Mouse (Mus musculus): ENCODE results near the gene Schip1. TPM values are rescaled to one million over a fixed set of nuclear protein-coding genes. Genes with fewer than 3 reads are reported as not detected.

The Schip1 gene
- total RNA-seq, 2 experiments from 2014 or later = 19.2 to 30.0 TPM

DNA sequence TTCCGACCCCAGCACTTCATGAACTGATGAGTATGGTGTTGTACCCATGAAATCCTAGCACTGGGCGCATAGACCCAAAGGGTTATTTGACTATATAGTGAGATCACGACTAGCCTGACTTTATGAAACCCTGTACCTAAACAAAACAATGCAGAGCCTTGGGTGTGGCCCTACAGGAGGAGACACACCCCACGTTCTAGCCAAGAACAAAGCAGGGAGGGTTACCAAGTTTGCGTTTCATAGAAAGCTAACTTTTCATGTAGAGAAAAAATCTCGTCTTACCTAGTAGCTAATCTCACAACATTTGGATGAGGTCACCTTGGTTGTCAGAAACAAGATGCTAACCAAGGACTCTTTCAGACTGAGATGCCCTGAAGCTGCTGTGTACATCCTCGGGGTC is 411.7 kb downstream of the Schip1 start:
- DNase-seq = no peak

DNA sequence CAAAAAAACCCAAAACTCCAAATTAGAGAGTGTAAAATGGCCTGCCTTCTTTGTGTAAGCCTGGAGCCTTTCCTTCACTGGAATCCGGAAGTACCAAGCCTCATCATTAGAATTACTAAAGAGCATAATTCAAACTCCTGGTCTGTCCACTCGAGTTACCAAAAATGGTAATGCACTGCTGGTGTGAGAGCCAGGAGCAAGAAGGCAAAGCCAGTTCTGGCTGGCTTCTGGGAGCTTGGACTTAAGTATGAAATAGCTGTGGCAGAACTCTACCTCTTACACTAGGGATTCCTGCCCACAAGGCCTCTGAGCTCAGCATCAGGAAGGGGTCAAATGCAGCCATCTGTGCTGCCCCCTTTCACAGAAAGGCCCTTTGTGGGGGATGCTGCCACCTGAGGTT is 412.9 kb downstream of the Schip1 start:
- no peak for DNase-seq

DNA sequence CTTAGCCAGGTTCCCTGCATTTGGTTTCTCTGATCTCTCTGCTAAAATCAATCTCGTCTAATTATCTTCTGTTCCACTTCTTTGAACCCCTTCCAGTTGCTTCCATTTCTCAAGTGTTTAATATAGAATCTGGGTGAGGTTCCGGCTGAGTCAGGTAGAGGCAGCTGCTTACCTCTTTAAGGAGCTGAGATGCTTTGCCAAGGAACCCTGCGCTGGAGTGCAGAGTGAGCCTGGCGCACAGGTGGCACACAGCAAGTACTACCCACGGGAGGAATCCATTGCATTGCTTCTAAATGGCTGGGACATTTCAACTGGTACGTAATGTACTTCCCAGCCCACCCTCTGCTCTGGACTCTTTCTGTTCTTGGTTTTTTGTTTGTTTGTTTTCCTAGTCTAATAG is 414.7 kb downstream of the Schip1 start:
- no peak for DNase-seq

DNA sequence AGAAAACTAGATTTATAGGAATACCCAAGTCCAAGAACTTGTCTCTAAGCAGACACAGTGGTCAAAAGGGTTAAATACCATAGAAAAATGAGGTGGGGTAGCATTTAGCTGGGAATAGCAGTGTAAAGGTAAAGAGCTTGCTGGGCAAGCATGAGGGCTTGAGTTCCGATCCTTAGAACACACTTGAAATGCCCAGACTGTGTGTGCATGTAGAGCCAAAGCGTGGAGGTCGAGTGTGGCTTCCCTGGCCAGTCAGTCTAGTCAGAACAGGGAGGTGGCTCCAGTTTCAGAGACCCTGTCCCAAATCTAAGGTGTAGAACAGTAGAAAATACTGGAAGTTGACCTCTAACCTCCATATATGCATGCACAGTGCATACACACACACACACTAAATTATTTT is 418.9 kb downstream of the Schip1 start:
- no peak for DNase-seq

DNA sequence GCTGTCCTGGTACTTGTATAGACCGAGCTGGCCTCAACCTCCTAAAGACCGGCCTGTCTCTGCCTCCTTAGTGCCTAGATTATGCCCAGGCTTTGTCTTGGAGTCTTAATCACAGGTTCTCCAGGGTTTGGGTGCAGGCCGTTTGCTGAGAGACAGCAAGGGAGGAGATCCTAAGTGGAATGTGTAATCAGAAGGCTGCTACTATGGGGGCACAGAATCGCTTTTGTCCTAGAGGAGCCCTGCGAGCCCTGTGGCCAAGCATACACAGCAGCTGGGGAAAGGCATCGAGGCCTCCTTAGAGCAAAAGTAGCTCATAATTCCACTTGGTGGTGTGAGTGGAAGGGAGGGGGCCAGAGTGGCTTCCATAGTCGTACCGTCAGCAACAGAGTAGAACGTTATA is 419.4 kb downstream of the Schip1 start:
- DNase-seq = no peak

DNA sequence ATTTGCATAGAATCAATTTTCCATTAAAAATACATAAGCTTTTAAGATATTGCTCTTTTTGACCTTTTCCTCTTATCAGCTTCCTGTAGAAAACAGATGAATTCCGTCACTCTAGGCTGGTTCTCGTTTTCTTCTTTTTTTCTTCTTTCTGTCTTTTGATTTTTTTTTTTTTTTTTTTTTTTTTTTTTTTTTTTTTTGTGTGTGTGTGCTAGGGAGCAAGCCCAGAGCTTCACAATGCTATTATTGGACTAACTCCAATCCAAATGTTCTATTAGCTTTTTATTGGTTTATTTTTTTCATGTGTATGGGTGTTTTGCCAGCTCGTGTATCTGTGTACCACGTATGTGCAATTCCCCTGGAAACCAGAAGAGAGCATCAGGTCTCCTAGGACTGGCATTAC is 420.0 kb downstream of the Schip1 start:
- no peak for DNase-seq

DNA sequence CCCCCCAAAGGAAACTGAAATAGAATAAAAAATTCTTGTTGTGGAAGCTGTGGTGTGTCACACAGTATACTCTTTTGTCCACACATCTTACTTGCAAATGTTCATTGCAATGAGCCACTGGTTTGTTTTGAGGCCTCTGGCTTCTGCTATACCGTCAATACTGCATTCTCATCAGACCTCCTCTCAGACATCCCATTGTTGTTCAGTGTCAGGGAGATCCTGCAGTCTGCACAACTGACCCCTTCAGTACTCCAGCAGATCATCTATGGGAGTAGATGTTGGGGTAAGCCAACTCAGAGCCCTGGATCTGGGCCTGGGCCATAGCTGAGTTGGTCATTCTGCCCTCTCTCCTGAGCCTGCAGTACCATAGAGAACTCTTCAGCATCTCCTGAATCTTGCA is 423.0 kb downstream of the Schip1 start:
- DNase-seq = no peak

DNA sequence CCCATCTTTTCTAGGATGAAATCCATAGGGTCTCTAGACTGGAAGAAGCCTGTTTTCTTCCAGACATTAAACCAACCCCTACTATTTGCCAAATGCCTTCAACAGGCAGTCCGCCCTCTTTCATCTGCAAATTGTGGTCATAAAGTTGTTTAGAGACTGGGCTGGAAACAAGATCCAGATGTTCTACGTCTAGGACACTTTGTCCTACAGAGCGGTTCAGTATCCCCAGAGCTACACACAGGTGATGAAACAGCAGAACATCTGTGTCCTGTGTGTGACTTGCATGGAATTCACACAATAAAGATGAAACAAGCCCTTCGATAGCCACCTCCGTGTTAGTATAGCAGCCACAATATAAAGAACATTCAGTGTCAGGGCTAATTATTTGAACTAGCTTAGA is 423.7 kb downstream of the Schip1 start:
- no peak for DNase-seq

DNA sequence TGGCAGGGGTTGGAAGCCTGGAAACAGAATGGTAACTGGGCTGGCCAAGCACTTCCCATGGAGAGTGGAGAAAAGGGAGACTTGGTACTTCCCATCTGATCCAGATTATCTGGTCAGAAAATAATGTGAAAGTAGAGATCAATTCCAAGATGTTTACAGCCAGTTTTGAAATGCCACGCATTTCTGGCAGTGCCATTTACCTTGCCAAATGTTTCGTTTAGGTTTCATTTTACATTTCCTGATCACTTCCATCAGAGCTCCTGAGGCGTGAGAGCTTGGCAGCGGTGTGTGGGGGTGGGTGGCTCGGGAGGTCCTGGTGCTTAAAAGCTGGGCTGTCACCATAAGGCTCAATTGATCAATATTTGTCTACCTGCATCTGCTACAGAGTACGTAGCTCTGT is 426.9 kb downstream of the Schip1 start:
- DNase-seq = no peak

DNA sequence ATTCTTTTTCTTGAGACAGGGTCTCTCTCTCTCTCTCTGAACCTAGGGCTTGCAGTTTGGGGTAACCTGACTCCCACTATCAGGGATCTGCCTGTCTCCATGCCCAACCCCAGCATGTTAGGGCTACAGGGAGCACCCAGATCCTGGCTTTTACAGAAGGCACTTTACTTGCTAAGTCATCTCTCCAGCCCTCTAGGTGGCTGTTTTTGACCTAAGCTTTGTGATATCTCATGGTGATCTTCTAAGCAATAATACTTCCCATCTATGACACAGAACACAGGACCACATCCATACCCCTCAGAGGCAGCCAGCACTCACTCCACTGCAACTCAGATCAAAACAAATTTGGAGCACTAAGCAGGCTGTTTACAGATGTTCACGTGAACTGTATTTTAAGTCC is 427.5 kb downstream of the Schip1 start:
- DNase-seq = no peak

DNA sequence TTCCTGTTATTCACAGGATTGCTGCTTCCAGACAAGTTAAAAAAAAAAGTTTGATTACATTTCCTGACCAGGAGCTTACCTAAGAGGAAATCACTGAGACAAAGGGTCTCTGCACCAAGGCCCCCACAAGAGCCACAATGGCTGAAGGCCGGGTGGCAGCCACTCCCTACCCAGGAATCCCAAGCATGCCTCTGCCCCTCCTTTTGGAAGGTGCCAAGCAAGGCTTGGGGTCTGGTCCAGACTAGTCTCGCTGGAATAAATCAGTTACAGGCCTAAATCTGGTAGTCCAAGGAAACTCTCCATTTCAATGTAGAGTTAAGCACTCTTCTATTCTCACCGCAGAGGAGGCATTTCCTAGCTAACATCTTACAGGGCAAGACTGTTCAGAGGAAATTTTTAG is 427.9 kb downstream of the Schip1 start:
- DNase-seq = no peak

DNA sequence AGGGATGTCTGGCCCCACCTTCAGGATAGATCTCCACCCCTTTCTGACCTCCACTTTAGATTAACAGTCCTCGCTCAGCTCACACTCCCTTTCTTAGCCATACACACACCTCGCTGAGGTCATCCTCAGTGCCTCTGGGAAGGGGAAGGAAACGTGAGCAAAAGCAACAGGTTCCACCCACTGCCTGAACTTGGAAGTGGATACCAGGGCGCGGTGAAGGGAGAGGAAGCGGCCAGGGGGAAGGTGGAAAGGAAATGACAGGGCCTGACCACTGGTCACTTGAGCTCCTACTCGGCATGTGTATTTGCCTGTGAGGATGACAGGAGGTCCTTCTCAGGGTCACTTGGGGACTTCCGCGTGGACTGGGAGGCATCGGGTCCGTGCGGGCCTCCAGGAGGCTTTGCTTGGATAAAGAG is 428.6 kb downstream of the Schip1 start:
- peak; percentile 62 for DNase-seq

DNA sequence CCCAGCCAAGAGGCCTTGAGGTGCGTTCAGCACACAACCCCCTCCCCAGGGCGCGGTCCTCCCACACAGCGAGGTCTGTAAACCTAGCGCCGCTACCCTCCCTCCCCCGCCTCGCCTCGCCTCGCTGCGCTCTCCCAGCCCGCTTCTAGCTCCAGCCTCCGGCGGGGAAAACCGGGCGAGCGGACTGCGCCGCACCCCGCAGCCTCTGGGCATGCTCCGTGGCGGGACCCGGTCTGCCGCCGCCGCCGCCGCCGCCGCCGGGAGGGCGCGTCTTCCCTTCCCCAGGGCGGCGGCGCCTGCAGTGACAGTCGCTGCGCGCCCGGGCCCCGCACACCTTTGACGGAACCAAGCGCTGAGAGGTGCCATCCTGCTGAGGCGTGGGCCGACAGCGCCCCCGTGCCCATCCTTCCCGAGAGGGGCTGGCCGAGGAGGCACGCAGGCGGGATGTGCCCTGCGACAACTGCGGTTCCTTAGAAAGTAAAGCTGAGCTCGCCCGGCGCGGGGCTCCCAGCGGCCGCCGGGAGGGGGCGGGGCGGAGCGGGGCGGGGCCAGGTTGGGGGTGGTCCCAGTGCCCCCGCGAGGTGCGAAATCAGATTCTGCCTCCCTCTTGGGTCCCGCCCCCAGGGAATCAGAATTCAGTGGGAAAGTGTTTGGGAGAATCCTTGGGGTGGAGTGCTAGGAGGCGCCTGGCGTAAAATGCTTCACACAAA is 429.1 kb downstream of the Schip1 start:
- DNase-seq = peak; percentile 88

DNA sequence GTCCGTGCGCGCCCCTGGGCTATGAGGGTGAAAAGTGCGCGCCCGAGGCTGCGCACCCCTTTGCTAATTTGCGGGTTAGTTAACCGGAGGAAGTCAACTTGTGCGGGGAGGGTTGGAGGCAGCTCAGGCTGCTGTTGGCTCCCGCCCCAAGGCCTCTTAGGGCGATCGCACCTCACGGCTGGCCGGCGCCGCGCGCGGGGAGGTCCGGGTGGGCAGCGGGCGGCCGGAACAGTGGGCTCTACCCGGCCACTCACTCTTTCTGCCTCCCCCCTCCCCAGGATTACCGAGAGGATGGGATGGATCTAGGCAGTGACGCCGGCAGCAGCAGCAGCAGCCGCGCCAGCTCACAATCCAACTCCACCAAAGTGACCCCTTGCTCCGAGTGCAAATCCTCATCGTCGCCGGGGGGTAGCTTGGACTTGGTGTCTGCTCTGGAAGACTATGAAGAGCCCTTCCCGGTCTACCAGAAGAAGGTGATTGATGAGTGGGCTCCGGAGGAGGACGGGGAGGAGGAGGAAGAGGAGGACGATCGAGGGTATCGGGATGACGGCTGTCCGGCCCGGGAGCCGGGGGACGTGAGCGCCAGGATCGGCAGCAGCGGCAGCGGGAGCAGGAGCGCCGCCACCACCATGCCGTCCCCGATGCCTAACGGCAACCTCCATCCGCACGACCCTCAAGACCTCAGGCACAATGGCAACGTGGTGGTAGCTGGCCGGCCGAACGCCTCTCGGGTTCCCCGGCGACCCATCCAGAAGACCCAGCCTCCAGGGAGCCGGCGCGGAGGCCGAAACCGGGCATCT is 429.9 kb downstream of the Schip1 start:
- DNase-seq = peak; percentile 51

DNA sequence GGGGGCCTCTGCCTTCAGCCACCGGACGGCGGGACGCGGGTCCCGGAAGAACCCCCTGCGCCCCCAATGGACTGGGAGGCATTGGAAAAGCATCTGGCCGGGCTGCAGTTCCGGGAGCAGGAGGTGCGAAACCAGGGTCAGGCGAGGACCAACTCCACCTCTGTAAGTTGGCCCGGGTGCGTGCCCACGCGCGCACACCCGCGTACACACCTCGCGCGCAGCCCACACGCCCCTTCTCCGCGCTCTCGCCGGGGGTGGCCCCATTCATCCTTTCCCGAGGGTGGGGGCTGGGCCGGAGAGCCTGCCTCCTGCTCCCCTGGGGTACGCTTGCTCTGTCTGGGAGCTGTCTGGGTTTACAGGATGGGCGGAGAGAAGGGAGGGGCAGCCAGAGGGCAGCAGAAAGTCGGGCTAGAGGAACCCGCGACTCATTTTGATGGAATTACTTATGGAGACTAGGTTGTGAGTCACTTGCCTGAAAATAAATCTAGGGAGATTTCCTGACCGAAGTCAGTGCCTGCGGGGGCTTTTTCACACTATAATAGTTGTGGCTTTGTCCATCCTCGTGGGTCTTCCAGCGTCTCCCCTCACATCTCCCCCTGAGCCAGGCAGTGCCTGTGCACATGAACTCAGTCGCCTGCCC is 430.6 kb downstream of the Schip1 start:
- DNase-seq = peak; percentile 59

DNA sequence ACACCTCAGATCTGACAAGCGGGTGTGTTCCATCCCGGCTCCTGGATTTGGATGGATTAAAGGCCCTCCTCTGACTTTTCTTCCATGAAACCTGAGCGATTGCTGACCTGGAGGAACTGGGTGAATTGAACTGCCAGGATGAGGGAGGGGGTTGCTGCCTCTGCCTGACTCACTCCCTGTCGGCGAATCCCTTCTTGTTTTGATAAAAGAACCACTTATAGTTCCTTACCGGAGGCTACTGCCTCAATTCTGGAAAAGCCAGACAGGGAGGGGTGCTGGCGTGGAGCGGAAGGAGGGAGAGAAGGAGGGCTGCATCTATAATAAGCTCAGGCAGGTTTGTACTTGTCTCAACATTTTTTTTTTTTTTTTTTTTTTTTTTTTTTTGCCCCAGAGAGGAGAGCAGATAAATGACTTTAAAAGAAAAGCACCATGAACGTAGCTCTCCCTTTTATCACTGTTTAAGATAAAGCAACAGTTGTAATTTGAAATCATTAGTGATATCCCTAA is 431.2 kb downstream of the Schip1 start:
- DNase-seq = no peak

DNA sequence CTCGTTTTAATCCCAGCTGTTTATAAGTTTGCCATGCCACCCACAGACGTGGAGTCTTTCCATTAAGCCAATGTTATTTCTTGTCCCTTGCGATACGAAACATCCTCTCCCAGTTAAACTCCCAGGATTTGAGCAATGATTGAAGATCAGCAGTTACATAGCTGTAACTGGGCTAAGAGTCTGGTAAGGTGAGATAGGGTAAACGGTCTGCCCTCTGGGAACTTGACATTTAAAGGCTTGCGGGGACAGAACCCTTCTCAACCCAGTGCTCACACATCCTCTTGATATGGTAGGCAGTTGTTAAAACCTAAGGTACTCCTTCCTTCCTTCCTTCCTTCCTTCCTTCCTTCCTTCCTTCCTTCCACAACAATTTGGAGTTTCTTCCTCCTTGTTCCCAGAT is 431.9 kb downstream of the Schip1 start:
- no peak for DNase-seq

DNA sequence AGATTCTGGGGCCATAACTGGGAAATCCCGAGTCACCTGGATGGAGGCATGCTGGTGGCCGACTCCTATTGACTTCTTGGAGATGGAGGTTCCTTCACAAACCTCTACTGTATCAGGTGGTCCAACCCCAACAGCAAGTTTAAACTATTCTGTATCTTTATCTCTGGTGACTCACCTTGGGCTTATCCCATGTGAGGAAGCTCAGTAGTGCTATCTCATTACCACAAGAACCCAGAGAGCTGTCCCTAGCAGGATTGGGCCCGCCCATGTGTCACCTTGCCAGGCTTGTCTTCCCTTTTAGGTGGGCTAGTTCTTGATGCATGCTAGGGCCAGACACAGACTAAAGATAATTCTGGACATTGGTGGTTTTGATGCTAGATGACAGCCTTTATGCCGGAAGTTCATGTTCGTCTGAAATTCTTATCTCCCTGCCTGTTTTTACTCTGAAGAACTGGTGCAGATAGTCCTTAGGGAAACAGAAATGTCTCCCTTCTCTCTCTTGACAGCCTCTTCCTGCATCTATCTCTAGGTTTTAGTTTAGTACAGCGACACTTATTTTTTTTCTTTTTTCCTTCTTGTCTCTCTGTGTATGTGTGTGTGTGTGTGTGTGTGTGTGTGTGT is 435.0 kb downstream of the Schip1 start:
- no peak for DNase-seq

DNA sequence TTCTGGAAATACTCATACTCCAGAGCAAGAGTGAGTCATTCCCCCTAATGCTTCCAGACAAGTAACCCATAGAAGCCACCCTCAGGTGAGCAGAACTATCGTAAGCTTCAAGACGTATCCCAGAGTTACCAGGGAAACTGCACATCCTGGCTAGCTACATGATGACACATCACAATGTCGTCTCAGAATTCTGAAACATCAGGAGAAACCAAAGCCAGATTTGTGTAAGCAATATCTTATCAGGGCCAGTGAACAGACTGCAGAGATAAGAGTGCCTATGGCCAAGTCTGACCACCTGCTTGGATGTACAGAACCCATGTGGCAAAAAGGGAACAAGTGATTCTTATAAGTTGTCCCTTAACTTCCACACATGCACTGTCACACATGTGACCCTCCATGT is 440.2 kb downstream of the Schip1 start:
- DNase-seq = no peak

DNA sequence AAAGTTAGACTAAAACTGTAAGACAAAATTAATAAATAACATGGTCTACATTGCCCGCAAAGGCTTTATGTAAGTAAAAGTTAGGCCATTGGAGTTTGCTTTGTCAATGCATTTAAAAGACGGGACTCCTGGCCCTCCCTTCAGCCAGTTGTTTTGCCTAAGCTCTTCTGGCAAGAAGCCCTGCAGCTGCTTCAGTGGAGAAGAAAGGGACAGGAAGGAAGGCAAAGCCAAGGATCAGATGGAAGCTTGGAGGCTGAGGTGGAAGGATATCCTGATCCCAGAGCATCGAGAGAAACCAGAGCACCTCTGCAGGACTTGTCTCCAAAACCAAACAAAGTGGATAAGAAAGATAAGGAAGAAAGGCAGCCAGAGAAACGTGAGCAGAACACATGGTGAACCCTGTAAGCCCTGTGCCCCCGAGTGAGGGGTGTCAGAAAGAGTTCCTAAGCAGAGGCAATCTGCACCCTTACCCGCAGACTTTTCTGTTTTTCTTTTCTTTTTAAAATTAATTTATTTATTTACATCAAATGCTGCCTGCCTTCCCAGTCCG is 442.2 kb downstream of the Schip1 start:
- no peak for DNase-seq

DNA sequence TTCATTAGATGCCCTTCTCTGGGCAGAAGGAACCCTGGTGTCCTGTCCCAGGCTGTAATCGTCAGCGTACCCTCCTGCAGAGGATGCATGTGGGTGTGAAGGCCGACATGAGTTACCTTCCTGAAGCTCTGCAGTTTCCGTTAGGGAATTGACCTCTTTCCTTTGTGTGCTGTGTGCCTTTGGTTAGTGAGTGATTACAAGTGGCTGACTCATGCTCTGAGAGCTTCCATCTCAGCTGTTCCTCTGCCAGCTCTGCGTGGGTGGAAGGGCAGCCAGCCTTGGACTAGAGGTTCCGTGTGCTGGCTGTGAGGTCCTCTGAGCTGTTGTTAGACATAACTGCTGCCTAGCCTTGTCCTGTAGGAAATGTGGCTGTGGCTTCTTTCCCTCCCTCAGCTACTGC is 444.0 kb downstream of the Schip1 start:
- peak; percentile 79 for DNase-seq

DNA sequence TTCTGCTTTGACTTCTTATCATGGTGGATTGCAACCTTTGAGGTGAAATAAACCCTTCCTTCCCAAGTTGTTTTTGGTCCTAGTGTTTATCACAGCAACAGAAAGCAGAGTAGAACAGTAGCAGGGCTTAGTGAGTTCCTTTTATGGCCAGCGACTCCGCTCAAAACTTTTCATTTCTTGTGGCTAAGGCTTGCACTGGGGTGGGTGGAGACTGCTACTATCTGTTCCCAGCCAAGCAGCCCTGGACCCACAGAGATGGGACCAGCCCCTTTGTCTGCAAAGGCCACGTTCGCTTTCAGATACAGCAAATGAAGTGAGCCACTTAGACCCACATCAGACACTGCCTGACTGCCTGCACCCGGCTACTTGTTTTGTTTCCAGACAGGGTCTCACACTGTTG is 446.3 kb downstream of the Schip1 start:
- DNase-seq = no peak

DNA sequence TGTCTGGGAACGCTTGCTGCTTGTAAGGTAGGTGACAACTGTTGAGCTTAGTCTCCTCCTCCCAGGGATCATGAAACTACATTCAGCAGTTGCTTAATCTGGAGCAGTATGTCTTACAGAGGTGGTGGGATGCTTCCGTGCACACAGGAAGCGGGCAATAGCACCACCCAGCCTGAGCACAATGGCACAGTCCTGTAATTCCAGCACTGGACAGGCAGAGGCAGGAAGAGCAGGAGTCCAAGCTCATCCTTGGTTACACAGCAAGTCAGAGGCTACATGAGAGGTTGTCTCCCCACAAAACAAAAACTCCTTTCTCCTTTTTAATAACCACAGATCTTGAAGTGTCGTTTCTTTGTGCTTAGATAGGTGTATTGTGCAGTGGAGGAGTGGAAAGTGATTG is 447.1 kb downstream of the Schip1 start:
- DNase-seq = no peak
